Mouse (Mus musculus) cortical plate, adult 2 months (tissue): ENCODE measurements around the gene Morn2.

Source experiments
- CTCF ChIP-seq: fragments of 200-500 bp; IDR thresholded peaks from 2 replicates; pipeline ENCODE4 v1.5.1; 2011; ENCODE audit warnings: mild to moderate bottlenecking, control low read depth, low read length; ENCODE audit not compliant: insufficient read depth; ENCODE audit errors: extremely low read depth
- POLR2A ChIP-seq: fragments of 200-500 bp; IDR thresholded peaks from 2 replicates; pipeline ENCODE4 v1.6.1; 2011; ENCODE audit warnings: mild to moderate bottlenecking, low read length, control low read depth; ENCODE audit not compliant: insufficient read depth; ENCODE audit errors: extremely low read depth

DNA sequence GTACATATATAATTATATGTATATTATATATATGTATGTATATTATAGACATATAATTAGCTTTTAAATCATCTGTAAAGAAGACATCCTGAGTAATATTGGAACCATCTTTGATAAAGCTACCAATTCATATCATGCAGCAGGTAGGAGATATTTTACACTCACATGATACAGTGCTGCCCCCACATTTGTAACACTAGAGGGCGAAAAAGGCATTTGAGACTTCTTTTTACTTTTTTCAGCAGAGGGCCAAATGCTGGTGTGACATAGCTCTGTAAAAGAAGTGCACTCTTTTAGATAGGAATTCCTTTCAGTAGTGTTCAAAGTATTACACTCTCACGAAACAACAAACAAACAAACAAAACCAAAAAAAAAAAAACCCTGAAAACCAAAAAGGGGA is 1.1 kb downstream of the Morn2 start:
- TF ChIP-seq CTCF (peak; percentile 26; the same call in 1 of the 2 replicates), POLR2A (no peak)
